Mouse (Mus musculus): ENCODE results near the gene Mapk13. TPM values are rescaled to one million over a fixed set of nuclear protein-coding genes. Genes with fewer than 3 reads are reported as not detected.

Mapk13 gene
- polyA plus RNA-seq, 1 experiment from 2014 or later = 118 TPM

- Histone ChIP-seq H3K4me3 (replicated peaks) (peak within 1 kb of the TSS; percentile 80), H3K27ac (replicated peaks) (peak within 1 kb of the TSS; percentile 98), H3K27me3 (no peaks in the 10 kb centered on the region), H3K36me3 (peaks cover 5% of the 10 kb centered on the region), H3K9ac (peak within 1 kb of the TSS; percentile 99), H3K4me2 (replicated peaks) (peak within 1 kb of the TSS; percentile 92), H3K9me3 (replicated peaks) (no peaks in the 10 kb centered on the region), H3K4me1 (peaks cover 23% of the 10 kb centered on the region)
- WGBS = under 1% methylated on average over 56 of the region's 99 CpGs
- ATAC-seq (ENCODE audit: insufficient number of reproducible peaks, low FRiP score, low TSS enrichment, low read depth) = peak; percentile 83
Observed at GRCm38 (mm10) chr17:28800671-28801412, 31.7 kb downstream of the Mapk13 start, which contains the start of gene Brpf3. Brpf3 (plus strand) TSS chr17:28801090.

GRCm38 (mm10) chr17:28801474-28802005, 32.4 kb downstream of the Mapk13 start:
- Histone ChIP-seq H3K4me3 (replicated peaks) (peak overlapping the region; percentile 80), H3K9me3 (replicated peaks) (no peaks in the 10 kb centered on the region), H3K4me1 (peaks cover 23% of the 10 kb centered on the region), H3K9ac (peak overlapping the region; percentile 99), H3K4me2 (replicated peaks) (peak overlapping the region; percentile 92), H3K36me3 (peaks cover 12% of the 10 kb centered on the region), H3K27ac (replicated peaks) (peak overlapping the region; percentile 98), H3K27me3 (no peaks in the 10 kb centered on the region)
- WGBS = 0% methylated on average over 32 of the region's 42 CpGs
- ATAC-seq (ENCODE audit: insufficient number of reproducible peaks, low FRiP score, low TSS enrichment, low read depth) = peak; percentile 99

- H3K4me1 ChIP-seq = peaks cover 23% of the 10 kb centered on the region
- peaks cover 17% of the 10 kb centered on the region for H3K36me3 ChIP-seq
- H3K9me3 ChIP-seq (replicated peaks) = no peaks in the 10 kb centered on the region
- peak overlapping the region; percentile 87 for H3K4me2 ChIP-seq (replicated peaks)
- H3K4me3 ChIP-seq (replicated peaks) = peak overlapping the region; percentile 80
- peak overlapping the region; percentile 60 for H3K9ac ChIP-seq
- ATAC-seq (ENCODE audit: insufficient number of reproducible peaks, low FRiP score, low TSS enrichment, low read depth) = no peak
- H3K27ac ChIP-seq (replicated peaks) = peak overlapping the region; percentile 55
- no peaks in the 10 kb centered on the region for H3K27me3 ChIP-seq
- under 1% methylated on average over 18 of the region's 18 CpGs for WGBS
Observed at GRCm38 (mm10) chr17:28802006-28802481, 32.9 kb downstream of the Mapk13 start.

GRCm38 (mm10) chr17:28803316-28803715, 34.2 kb downstream of the Mapk13 start:
- Histone ChIP-seq H3K9ac (no peak overlapping the region), H3K4me3 (replicated peaks) (no peak overlapping the region), H3K9me3 (replicated peaks) (no peaks in the 10 kb centered on the region), H3K4me1 (peaks cover 23% of the 10 kb centered on the region), H3K27me3 (no peaks in the 10 kb centered on the region), H3K27ac (replicated peaks) (no peak overlapping the region), H3K36me3 (peaks cover 28% of the 10 kb centered on the region), H3K4me2 (replicated peaks) (no peak overlapping the region)
- ATAC-seq (ENCODE audit: insufficient number of reproducible peaks, low FRiP score, low TSS enrichment, low read depth) = no peak
- WGBS = 72% methylated on average over 1 of the region's 1 CpGs

- H3K9ac ChIP-seq = no peak overlapping the region
- no peak overlapping the region for H3K4me3 ChIP-seq (replicated peaks)
- peaks cover 44% of the 10 kb centered on the region for H3K36me3 ChIP-seq
- no peak for ATAC-seq (ENCODE audit: insufficient number of reproducible peaks, low FRiP score, low TSS enrichment, low read depth)
- H3K27ac ChIP-seq (replicated peaks) = no peak overlapping the region
- no peak overlapping the region for H3K4me2 ChIP-seq (replicated peaks)
- peaks cover 20% of the 10 kb centered on the region for H3K4me1 ChIP-seq
- WGBS = 88% methylated on average over 6 of the region's 6 CpGs
- no peaks in the 10 kb centered on the region for H3K9me3 ChIP-seq (replicated peaks)
- H3K27me3 ChIP-seq = no peaks in the 10 kb centered on the region
Observed at GRCm38 (mm10) chr17:28804973-28805372, 35.9 kb downstream of the Mapk13 start.

GRCm38 (mm10) chr17:28806770-28807169, 37.7 kb downstream of the Mapk13 start:
- Histone ChIP-seq H3K36me3 (peaks cover 58% of the 10 kb centered on the region), H3K4me2 (replicated peaks) (no peak overlapping the region), H3K4me1 (peaks cover 13% of the 10 kb centered on the region; the same call in 1 of the 2 replicates), H3K4me3 (replicated peaks) (no peak overlapping the region), H3K9me3 (replicated peaks) (no peaks in the 10 kb centered on the region), H3K9ac (no peak overlapping the region), H3K27ac (replicated peaks) (no peak overlapping the region), H3K27me3 (no peaks in the 10 kb centered on the region)
- no peak for ATAC-seq (ENCODE audit: insufficient number of reproducible peaks, low FRiP score, low TSS enrichment, low read depth)
- WGBS = 96% methylated on average over 19 of the region's 19 CpGs

- Histone ChIP-seq H3K27me3 (no peaks in the 10 kb centered on the region), H3K9me3 (replicated peaks) (no peaks in the 10 kb centered on the region), H3K36me3 (peaks cover 74% of the 10 kb centered on the region), H3K9ac (no peak overlapping the region), H3K4me3 (replicated peaks) (no peak overlapping the region), H3K27ac (replicated peaks) (no peak overlapping the region), H3K4me2 (replicated peaks) (no peak overlapping the region), H3K4me1 (no peaks in the 10 kb centered on the region)
- 95% methylated on average over 8 of the region's 8 CpGs for WGBS
- no peak for ATAC-seq (ENCODE audit: insufficient number of reproducible peaks, low FRiP score, low TSS enrichment, low read depth)
Observed at GRCm38 (mm10) chr17:28808714-28809113, 39.6 kb downstream of the Mapk13 start.

GRCm38 (mm10) chr17:28809175-28809831, 40.2 kb downstream of the Mapk13 start:
- 96% methylated on average over 10 of the region's 10 CpGs for WGBS
- no peak overlapping the region for H3K9ac ChIP-seq
- H3K4me2 ChIP-seq (replicated peaks) = no peak overlapping the region
- no peaks in the 10 kb centered on the region for H3K9me3 ChIP-seq (replicated peaks)
- no peaks in the 10 kb centered on the region for H3K4me1 ChIP-seq
- H3K27ac ChIP-seq (replicated peaks) = no peak overlapping the region
- no peak overlapping the region for H3K4me3 ChIP-seq (replicated peaks)
- no peak for ATAC-seq (ENCODE audit: insufficient number of reproducible peaks, low FRiP score, low TSS enrichment, low read depth)
- peaks cover 80% of the 10 kb centered on the region for H3K36me3 ChIP-seq
- H3K27me3 ChIP-seq = no peaks in the 10 kb centered on the region

GRCm38 (mm10) chr17:28812345-28812744, 43.2 kb downstream of the Mapk13 start:
- ATAC-seq (ENCODE audit: insufficient number of reproducible peaks, low FRiP score, low TSS enrichment, low read depth) = no peak
- H3K4me2 ChIP-seq (replicated peaks) = no peak overlapping the region
- H3K4me3 ChIP-seq (replicated peaks) = no peak overlapping the region
- H3K9me3 ChIP-seq (replicated peaks) = no peaks in the 10 kb centered on the region
- H3K36me3 ChIP-seq = peaks cover 85% of the 10 kb centered on the region
- H3K9ac ChIP-seq = no peak overlapping the region
- H3K27ac ChIP-seq (replicated peaks) = no peak overlapping the region
- WGBS = 94% methylated on average over 10 of the region's 10 CpGs
- no peaks in the 10 kb centered on the region for H3K27me3 ChIP-seq
- H3K4me1 ChIP-seq = no peaks in the 10 kb centered on the region

- Histone ChIP-seq H3K9ac (no peak overlapping the region), H3K9me3 (replicated peaks) (no peaks in the 10 kb centered on the region), H3K4me2 (replicated peaks) (no peak overlapping the region), H3K4me3 (replicated peaks) (no peak overlapping the region), H3K4me1 (no peaks in the 10 kb centered on the region), H3K36me3 (peaks cover 87% of the 10 kb centered on the region), H3K27ac (replicated peaks) (no peak overlapping the region), H3K27me3 (no peaks in the 10 kb centered on the region)
- no peak for ATAC-seq (ENCODE audit: insufficient number of reproducible peaks, low FRiP score, low TSS enrichment, low read depth)
- WGBS = 86% methylated on average over 18 of the region's 18 CpGs
Observed at GRCm38 (mm10) chr17:28814529-28815097, 45.5 kb downstream of the Mapk13 start.

- no peaks in the 10 kb centered on the region for H3K27me3 ChIP-seq
- no peak overlapping the region for H3K4me3 ChIP-seq (replicated peaks)
- WGBS = 77% methylated on average over 10 of the region's 10 CpGs
- H3K9me3 ChIP-seq (replicated peaks) = no peaks in the 10 kb centered on the region
- no peak overlapping the region for H3K4me2 ChIP-seq (replicated peaks)
- H3K27ac ChIP-seq (replicated peaks) = no peak overlapping the region
- no peak overlapping the region for H3K9ac ChIP-seq
- no peaks in the 10 kb centered on the region for H3K4me1 ChIP-seq
- no peak for ATAC-seq (ENCODE audit: insufficient number of reproducible peaks, low FRiP score, low TSS enrichment, low read depth)
- peaks cover 79% of the 10 kb centered on the region for H3K36me3 ChIP-seq
Observed at GRCm38 (mm10) chr17:28815384-28816004, 46.4 kb downstream of the Mapk13 start.

Measured in embryonic facial prominence, embryonic 15.5 days (tissue).